Mouse (Mus musculus): ENCODE measurements around the gene Zdhhc14. TPM values are rescaled to one million over a fixed set of nuclear protein-coding genes. Genes with fewer than 3 reads are reported as not detected.

Gene Zdhhc14
- polyA plus RNA-seq, 1 experiment = 5.7 TPM

- no peak for DNase-seq (ENCODE audit: low read depth in 1 of 2, low spot score in 2 of 2)
- H3K27ac ChIP-seq (ENCODE audit: insufficient read depth, low read length) = no peak overlapping the region
- H3K4me1 ChIP-seq (ENCODE audit: control insufficient read depth, insufficient read depth, insufficient read length) = peaks cover 3% of the 10 kb centered on the region; the same call in 1 of the 2 replicates
- WGBS = 95% methylated on average over 6 of the region's 6 CpGs
- TF ChIP-seq CTCF (IDR thresholded peaks at IDR 0.05; ENCODE audit: extremely low read depth, insufficient read depth, insufficient read length, insufficient replicate concordance) (no peak), POLR2A (IDR thresholded peaks at IDR 0.05; ENCODE audit: low read depth, low read length) (no peak)
- no peaks in the 10 kb centered on the region for H3K27me3 ChIP-seq (ENCODE audit: control insufficient read depth, insufficient read depth, low read length)
- no peaks in the 10 kb centered on the region for H3K36me3 ChIP-seq (ENCODE audit: control insufficient read depth, insufficient read depth, low read length)
- H3K4me3 ChIP-seq (ENCODE audit: extremely low read depth, insufficient read depth, insufficient read length) = no peak overlapping the region
Measured at GRCm38 (mm10) chr17:5563108-5563507, 70.8 kb downstream of the Zdhhc14 start.

DNA sequence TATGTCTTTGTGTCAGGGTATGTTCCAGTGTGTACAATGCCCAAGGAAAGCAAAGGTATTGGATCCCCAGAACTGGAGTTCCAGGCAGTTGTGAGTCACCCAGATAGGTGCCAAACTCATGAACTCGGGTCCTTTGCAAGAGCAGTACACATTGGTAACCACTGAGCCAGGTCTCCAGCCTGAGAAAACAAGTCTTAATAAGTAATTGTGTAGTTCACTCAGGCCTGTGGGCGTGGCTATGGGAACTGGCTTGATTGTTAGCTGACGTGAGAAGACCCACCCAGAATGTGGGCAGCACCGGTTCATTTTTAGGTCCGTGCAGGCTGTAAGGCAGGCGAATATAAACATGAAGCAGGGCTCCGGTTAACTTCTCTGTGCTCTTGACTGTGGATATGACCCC lies 73.6 kb downstream of the Zdhhc14 start:
- WGBS = 84% methylated on average over 7 of the region's 7 CpGs
- Histone ChIP-seq H3K4me3 (ENCODE audit: extremely low read depth, insufficient read depth, insufficient read length) (no peak overlapping the region), H3K27me3 (ENCODE audit: control insufficient read depth, insufficient read depth, low read length) (no peaks in the 10 kb centered on the region), H3K27ac (ENCODE audit: insufficient read depth, low read length) (no peak overlapping the region), H3K36me3 (ENCODE audit: control insufficient read depth, insufficient read depth, low read length) (no peaks in the 10 kb centered on the region), H3K4me1 (ENCODE audit: control insufficient read depth, insufficient read depth, insufficient read length) (peaks cover 3% of the 10 kb centered on the region; the same call in 1 of the 2 replicates)
- no peak for DNase-seq (ENCODE audit: low read depth in 1 of 2, low spot score in 2 of 2)
- TF ChIP-seq CTCF (IDR thresholded peaks at IDR 0.05; ENCODE audit: extremely low read depth, insufficient read depth, insufficient read length, insufficient replicate concordance) (no peak), POLR2A (IDR thresholded peaks at IDR 0.05; ENCODE audit: low read depth, low read length) (no peak)

- no peak overlapping the region for H3K4me3 ChIP-seq (ENCODE audit: extremely low read depth, insufficient read depth, insufficient read length)
- 74% methylated on average over 5 of the region's 5 CpGs for WGBS
- no peak overlapping the region for H3K27ac ChIP-seq (ENCODE audit: insufficient read depth, low read length)
- DNase-seq (ENCODE audit: low read depth in 1 of 2, low spot score in 2 of 2) = no peak
- no peak for TF ChIP-seq CTCF (IDR thresholded peaks at IDR 0.05; ENCODE audit: extremely low read depth, insufficient read depth, insufficient read length, insufficient replicate concordance)
- TF ChIP-seq POLR2A (IDR thresholded peaks at IDR 0.05; ENCODE audit: low read depth, low read length) = no peak
- H3K36me3 ChIP-seq (ENCODE audit: control insufficient read depth, insufficient read depth, low read length) = no peaks in the 10 kb centered on the region
- H3K4me1 ChIP-seq (ENCODE audit: control insufficient read depth, insufficient read depth, insufficient read length) = peaks cover 3% of the 10 kb centered on the region; the same call in 1 of the 2 replicates
- H3K27me3 ChIP-seq (ENCODE audit: control insufficient read depth, insufficient read depth, low read length) = no peaks in the 10 kb centered on the region
Measured at GRCm38 (mm10) chr17:5567943-5568342, 75.6 kb downstream of the Zdhhc14 start.

DNA sequence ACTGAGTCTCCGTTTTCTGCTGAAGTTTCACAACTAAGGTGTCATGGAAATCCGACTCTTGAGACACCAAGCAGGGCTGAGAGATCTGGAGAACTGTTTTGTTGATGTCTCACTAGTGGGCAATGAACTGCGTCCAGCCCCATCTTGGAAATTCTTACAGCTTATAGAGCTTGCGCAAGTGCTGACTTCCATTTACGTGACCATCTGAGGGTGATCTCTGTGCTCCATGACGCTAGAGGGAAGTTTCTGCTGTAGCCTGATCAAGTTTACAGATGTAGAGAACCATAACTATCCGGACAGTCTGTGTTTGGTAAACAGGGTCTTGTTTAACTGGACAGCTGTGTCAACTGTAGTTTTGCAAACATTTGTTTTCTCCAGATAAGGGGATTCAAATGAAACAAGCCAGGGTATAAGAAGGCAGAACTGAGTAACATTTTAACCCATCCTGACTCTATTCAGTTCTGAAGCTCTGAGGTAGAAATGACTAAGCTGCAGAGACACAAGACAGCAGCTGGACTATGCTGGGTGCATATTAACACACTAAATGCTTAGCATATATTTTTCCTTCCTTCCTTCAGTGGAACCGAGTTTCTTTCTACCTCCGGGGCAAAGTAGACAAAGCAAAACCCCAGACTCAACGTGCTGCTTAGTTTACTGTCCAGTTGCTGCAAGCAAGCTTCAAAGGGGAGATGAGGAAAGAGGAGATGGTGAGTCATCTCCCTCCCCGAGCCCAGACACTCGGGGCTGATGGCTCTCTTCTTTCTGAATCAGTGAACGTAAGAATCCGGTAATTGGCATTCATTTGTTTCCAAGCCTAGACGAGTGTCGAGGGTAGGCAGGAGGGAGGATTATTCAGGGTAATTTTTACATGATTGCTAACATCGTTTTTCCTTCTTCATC lies 77.0 kb downstream of the Zdhhc14 start:
- WGBS = 87% methylated on average over 17 of the region's 17 CpGs
- H3K4me3 ChIP-seq (ENCODE audit: extremely low read depth, insufficient read depth, insufficient read length) = no peak overlapping the region
- TF ChIP-seq POLR2A (IDR thresholded peaks at IDR 0.05; ENCODE audit: low read depth, low read length) (no peak), CTCF (IDR thresholded peaks at IDR 0.05; ENCODE audit: extremely low read depth, insufficient read depth, insufficient read length, insufficient replicate concordance) (no peak)
- H3K36me3 ChIP-seq (ENCODE audit: control insufficient read depth, insufficient read depth, low read length) = no peaks in the 10 kb centered on the region
- no peak overlapping the region for H3K27ac ChIP-seq (ENCODE audit: insufficient read depth, low read length)
- H3K4me1 ChIP-seq (ENCODE audit: control insufficient read depth, insufficient read depth, insufficient read length) = no peaks in the 10 kb centered on the region; the same call in 1 of the 2 replicates
- H3K27me3 ChIP-seq (ENCODE audit: control insufficient read depth, insufficient read depth, low read length) = no peaks in the 10 kb centered on the region
- no peak for DNase-seq (ENCODE audit: low read depth in 1 of 2, low spot score in 2 of 2)

DNA sequence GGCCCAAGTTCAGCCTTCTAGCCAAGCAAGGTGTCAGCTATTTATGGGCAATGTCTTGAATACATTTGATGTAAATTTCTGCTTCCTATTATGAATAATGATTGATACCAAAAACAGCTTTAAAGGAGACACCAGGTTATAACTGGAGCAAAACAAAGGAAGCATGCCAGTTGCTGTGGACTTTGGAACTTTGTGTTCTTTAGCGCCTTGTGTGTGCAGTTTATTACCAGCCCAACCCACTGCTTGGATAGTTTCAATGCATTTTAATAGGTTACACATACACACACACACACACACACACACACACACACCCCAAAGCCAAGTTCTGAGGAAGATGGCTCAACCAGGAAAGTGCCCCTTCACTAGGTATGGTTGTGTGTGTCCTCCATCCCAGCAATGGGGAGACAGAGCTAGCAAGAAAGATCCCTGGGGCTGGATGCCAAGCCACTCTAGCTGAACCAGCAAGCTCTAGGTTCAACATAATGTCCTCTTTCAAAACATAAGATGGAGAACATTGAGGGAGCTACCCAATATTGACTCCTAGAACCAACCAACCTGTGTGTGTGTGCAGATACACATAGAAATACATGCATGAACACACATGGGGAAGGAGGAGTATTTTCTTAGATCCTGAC lies 79.9 kb downstream of the Zdhhc14 start:
- no peaks in the 10 kb centered on the region for H3K36me3 ChIP-seq (ENCODE audit: control insufficient read depth, insufficient read depth, low read length)
- TF ChIP-seq CTCF (IDR thresholded peaks at IDR 0.05; ENCODE audit: extremely low read depth, insufficient read depth, insufficient read length, insufficient replicate concordance) = no peak
- TF ChIP-seq POLR2A (IDR thresholded peaks at IDR 0.05; ENCODE audit: low read depth, low read length) = no peak
- no peak overlapping the region for H3K27ac ChIP-seq (ENCODE audit: insufficient read depth, low read length)
- whole genome bisulfite sequencing = 95% methylated on average over 1 of the region's 1 CpGs
- no peak overlapping the region for H3K4me3 ChIP-seq (ENCODE audit: extremely low read depth, insufficient read depth, insufficient read length)
- peaks cover 6% of the 10 kb centered on the region; the same call in 1 of the 2 replicates for H3K4me1 ChIP-seq (ENCODE audit: control insufficient read depth, insufficient read depth, insufficient read length)
- DNase-seq (ENCODE audit: low read depth in 1 of 2, low spot score in 2 of 2) = no peak
- no peaks in the 10 kb centered on the region for H3K27me3 ChIP-seq (ENCODE audit: control insufficient read depth, insufficient read depth, low read length)

DNA sequence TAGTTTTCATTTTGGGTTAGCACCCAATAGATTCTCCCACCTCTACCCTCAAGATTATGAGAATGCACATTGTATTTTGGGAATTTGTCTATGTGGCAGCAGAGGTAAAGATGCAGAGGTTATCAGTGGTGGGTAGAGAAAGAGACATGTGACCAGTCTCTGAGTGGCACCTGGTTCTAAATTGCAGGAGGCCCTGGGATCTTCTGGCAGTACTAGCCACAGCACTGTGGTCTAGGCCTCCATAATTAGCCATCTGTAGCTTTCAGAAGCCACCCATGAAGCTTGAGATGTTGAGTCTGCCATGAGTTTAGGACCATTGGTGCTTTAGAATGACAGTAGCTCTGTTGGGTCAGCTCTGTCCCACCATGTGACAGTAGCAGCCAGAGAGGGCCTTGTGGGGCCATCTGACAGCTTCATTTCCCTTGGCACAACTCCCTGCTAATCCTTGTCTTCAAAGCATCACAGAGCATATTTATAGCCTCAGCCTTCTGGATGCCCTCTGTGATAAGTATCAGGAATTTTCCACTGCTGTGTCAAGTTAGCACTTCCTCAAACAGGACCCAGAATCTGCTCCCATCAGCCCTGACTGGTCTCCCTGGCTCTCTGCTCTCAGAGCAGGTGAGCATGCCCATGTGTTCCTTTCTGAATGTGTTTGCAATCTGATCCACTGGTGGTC lies 80.5 kb downstream of the Zdhhc14 start:
- no peak for TF ChIP-seq CTCF (IDR thresholded peaks at IDR 0.05; ENCODE audit: extremely low read depth, insufficient read depth, insufficient read length, insufficient replicate concordance)
- no peak for TF ChIP-seq POLR2A (IDR thresholded peaks at IDR 0.05; ENCODE audit: low read depth, low read length)
- no peak overlapping the region for H3K4me3 ChIP-seq (ENCODE audit: extremely low read depth, insufficient read depth, insufficient read length)
- DNase-seq (ENCODE audit: low read depth in 1 of 2, low spot score in 2 of 2) = no peak
- H3K36me3 ChIP-seq (ENCODE audit: control insufficient read depth, insufficient read depth, low read length) = no peaks in the 10 kb centered on the region
- no peaks in the 10 kb centered on the region for H3K27me3 ChIP-seq (ENCODE audit: control insufficient read depth, insufficient read depth, low read length)
- H3K27ac ChIP-seq (ENCODE audit: insufficient read depth, low read length) = no peak overlapping the region
- H3K4me1 ChIP-seq (ENCODE audit: control insufficient read depth, insufficient read depth, insufficient read length) = peaks cover 6% of the 10 kb centered on the region; the same call in 1 of the 2 replicates

All from spleen, adult 2 months (tissue).